Mouse (Mus musculus): Measurements from ENCODE around the gene Slc52a3. TPM values are rescaled to one million over a fixed set of nuclear protein-coding genes. Genes with fewer than 3 reads are reported as not detected.

The Slc52a3 gene
- total and polyA plus RNA-seq, 2 experiments from 2014 or later: 2.2 to 3.5 TPM

DNA sequence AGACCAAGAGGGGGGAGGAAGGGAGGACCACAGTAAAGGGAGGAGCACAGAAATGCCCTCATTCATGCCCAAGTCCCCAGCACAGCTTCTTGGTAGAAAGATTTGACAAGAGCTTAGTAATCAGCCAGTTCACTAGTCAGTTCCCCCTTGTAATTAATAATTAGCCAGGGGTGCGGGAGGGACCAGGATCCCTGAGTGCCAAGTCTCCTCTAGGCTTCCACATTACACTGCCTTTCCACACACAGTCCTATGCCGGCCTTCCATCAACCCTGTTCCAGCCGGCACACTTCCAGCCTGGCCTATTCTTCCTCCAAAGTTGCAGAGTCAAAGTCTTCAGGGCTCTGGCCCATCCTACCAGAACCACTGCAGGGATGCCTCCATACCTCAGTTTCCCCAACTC is 20.2 kb upstream of the Slc52a3 start:
- no peak overlapping the region for H3K4me3 ChIP-seq (ENCODE audit: low read depth, low read length)
- no peak overlapping the region for H3K27ac ChIP-seq (ENCODE audit: low read depth, low read length)
- peaks cover 18% of the 10 kb centered on the region for H3K4me1 ChIP-seq (ENCODE audit: insufficient read depth, low read length)
- ATAC-seq (ENCODE audit: low FRiP score) (no peak), DNase-seq (ENCODE audit: low spot score) (no peak)
- no peak overlapping the region for H3K4me2 ChIP-seq (ENCODE audit: low read depth, low read length, poor library complexity, severe bottlenecking)
- no peak overlapping the region for H3K9ac ChIP-seq (replicated peaks; ENCODE audit: low read length, poor library complexity, severe bottlenecking)
- WGBS: 90% methylated on average over 3 of the region's 3 CpGs
- H3K27me3 ChIP-seq (ENCODE audit: insufficient read depth, low read length): no peaks in the 10 kb centered on the region
- TF ChIP-seq CTCF (IDR thresholded peaks at IDR 0.05): no peak
- H3K36me3 ChIP-seq (ENCODE audit: insufficient read depth, low read length): no peaks in the 10 kb centered on the region
- no peaks in the 10 kb centered on the region for H3K9me3 ChIP-seq (ENCODE audit: low read length)

DNA sequence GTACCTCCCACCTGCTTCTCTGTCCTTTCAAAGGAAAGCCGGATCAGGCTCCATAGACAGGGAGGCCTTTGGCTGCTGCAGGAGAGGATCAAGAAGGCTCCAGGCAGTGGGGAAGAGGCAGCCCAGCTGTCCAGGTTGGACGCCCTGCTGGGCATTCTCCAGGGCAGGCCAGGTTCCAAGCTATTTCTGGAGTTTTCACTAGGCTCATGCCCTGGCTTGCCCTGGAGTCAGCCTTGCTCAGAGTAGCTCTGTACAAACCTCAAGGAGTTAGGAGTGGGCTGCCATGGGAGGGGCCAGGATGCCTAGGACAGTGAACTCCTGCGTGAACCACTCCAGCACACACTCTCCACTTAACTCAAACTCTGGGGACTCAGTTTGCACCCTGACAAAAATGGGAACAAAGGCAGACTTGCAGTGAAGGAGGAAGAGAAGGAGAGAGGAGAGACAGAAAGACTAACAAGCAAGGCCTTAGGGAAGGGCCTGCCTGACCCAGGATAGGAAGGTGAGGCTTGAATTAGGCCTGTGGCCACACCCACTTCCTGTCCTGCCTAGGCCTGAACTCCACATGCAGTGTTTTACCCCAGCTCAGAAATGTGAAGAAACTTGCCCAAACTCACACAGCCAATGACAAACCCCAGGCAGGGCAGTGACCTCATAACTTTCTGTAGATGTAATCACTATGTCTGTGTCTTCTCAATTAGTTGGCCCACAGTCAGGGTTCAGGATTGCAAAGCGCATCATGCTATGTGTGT is 18.4 kb upstream of the Slc52a3 start:
- Histone ChIP-seq H3K4me2 (ENCODE audit: low read depth, low read length, poor library complexity, severe bottlenecking) (no peak overlapping the region), H3K27ac (ENCODE audit: low read depth, low read length) (no peak overlapping the region), H3K27me3 (ENCODE audit: insufficient read depth, low read length) (no peaks in the 10 kb centered on the region), H3K9ac (replicated peaks; ENCODE audit: low read length, poor library complexity, severe bottlenecking) (no peak overlapping the region), H3K36me3 (ENCODE audit: insufficient read depth, low read length) (no peaks in the 10 kb centered on the region), H3K4me1 (ENCODE audit: insufficient read depth, low read length) (peaks cover 15% of the 10 kb centered on the region), H3K9me3 (ENCODE audit: low read length) (no peaks in the 10 kb centered on the region), H3K4me3 (ENCODE audit: low read depth, low read length) (no peak overlapping the region)
- WGBS: 83% methylated on average over 4 of the region's 4 CpGs
- ATAC-seq (ENCODE audit: low FRiP score) (no peak), DNase-seq (ENCODE audit: low spot score) (no peak)
- no peak for TF ChIP-seq CTCF (IDR thresholded peaks at IDR 0.05)

DNA sequence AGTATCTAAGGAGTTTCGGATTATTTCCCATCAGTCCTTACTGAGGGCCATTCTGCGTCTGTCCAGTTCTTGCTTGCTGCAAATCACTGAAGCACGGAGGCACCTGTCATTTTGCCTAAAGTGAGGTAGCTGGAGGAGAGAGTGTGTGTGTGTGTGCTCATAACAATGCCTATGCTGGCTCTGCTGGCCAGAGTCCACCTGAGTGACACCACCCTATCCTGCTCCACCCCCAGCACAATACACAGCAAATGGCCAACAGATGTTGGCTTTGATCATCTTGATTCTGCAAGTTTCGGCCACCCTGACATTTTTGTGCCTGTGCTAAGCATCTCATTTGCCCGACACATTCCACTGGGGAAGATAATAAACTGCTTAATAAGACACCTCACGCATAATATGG is 17.8 kb upstream of the Slc52a3 start:
- 66% methylated on average over 6 of the region's 6 CpGs for WGBS
- ATAC-seq (ENCODE audit: low FRiP score) (no peak), DNase-seq (ENCODE audit: low spot score) (no peak)
- Histone ChIP-seq H3K27me3 (ENCODE audit: insufficient read depth, low read length) (no peaks in the 10 kb centered on the region), H3K4me3 (ENCODE audit: low read depth, low read length) (no peak overlapping the region), H3K36me3 (ENCODE audit: insufficient read depth, low read length) (no peaks in the 10 kb centered on the region), H3K4me2 (ENCODE audit: low read depth, low read length, poor library complexity, severe bottlenecking) (peak overlapping the region; percentile 96; the same call in 1 of the 2 replicates), H3K27ac (ENCODE audit: low read depth, low read length) (no peak overlapping the region), H3K9me3 (ENCODE audit: low read length) (no peaks in the 10 kb centered on the region), H3K9ac (replicated peaks; ENCODE audit: low read length, poor library complexity, severe bottlenecking) (no peak overlapping the region), H3K4me1 (ENCODE audit: insufficient read depth, low read length) (peaks cover 15% of the 10 kb centered on the region)
- no peak for TF ChIP-seq CTCF (IDR thresholded peaks at IDR 0.05)

DNA sequence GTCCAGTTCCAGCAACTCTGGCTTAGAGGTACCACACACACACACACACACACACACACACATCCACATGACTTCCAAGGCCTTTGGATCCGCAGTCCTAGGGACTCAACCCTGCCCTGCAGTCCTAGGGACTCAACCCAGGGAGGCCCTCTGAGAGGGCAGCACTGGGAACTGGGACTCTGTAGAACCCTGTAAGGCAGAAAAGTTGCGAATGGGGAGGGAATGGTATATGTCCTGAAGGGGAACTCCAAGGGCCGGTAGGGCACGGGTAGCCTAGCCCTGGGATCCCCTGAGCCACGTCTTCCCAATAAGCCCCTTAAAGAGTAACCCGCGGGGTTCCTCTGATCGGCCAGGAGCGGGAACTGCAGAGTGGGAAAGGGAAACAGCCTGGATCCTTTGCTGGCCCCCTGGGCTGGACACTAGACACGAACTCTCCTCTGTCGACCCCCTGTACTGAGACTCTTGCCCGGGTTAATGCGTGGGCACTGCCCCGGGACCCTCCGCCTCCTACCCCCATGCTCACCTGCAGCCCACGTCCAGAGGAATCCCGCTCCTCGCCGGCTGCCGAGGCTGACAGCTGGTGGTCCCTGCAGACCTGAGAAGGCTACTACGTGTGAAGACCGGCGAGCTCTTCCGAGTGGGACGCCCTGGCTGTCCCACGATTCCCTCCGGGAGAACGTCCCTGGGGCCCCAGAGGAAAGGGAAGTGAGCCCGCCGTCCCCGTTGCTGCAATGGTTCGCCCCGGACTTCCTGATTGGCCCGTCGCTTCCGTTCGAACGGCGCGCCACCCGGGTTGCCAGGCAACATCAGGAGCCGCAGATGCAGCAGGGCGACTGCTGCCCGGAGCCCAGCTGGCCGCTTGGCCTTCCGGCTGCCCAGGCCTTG is 16.6 kb upstream of the Slc52a3 start, which contains the start of gene Fam110a:
Gene Fam110a (minus strand): TSS at position 750 of the 885 bp plus-strand sequence.
- DNase-seq (ENCODE audit: low spot score): peak; percentile 95
- Histone ChIP-seq H3K4me1 (ENCODE audit: insufficient read depth, low read length) (peaks cover 15% of the 10 kb centered on the region), H3K36me3 (ENCODE audit: insufficient read depth, low read length) (no peaks in the 10 kb centered on the region), H3K27ac (ENCODE audit: low read depth, low read length) (peak within 1 kb of the TSS; percentile 26; the same call in 1 of the 2 replicates), H3K27me3 (ENCODE audit: insufficient read depth, low read length) (no peaks in the 10 kb centered on the region), H3K9ac (replicated peaks; ENCODE audit: low read length, poor library complexity, severe bottlenecking) (peak within 1 kb of the TSS; percentile 66), H3K4me3 (ENCODE audit: low read depth, low read length) (peak within 1 kb of the TSS; percentile 66), H3K4me2 (ENCODE audit: low read depth, low read length, poor library complexity, severe bottlenecking) (peak within 1 kb of the TSS; percentile 96), H3K9me3 (ENCODE audit: low read length) (no peaks in the 10 kb centered on the region)
- no peak for TF ChIP-seq CTCF (IDR thresholded peaks at IDR 0.05)
- WGBS: 0% methylated on average over 46 of the region's 46 CpGs
- peak; percentile 89 for ATAC-seq (ENCODE audit: low FRiP score)

DNA sequence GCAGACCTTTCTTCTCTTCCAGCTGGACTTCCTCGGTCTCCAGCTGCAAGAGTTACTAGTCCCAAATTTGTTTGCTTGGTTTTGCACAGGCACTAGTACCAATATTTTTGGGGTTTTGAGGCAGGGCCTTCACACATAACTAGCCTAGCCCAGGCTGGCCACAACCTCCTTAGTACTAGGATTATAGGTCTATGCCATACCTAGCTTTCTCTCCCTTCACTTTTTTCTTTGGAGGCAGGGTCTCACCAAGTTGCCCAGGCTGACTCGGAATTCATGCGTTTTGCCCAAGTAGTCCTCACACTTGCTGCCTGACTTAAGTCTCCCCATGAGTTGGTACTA is 16.0 kb upstream of the Slc52a3 start:
- Histone ChIP-seq H3K9me3 (ENCODE audit: low read length) (no peaks in the 10 kb centered on the region), H3K9ac (replicated peaks; ENCODE audit: low read length, poor library complexity, severe bottlenecking) (peak overlapping the region; percentile 66), H3K4me3 (ENCODE audit: low read depth, low read length) (peak overlapping the region; percentile 66), H3K27me3 (ENCODE audit: insufficient read depth, low read length) (no peaks in the 10 kb centered on the region), H3K4me2 (ENCODE audit: low read depth, low read length, poor library complexity, severe bottlenecking) (peak overlapping the region; percentile 96), H3K27ac (ENCODE audit: low read depth, low read length) (peak overlapping the region; percentile 26; the same call in 1 of the 2 replicates), H3K36me3 (ENCODE audit: insufficient read depth, low read length) (no peaks in the 10 kb centered on the region), H3K4me1 (ENCODE audit: insufficient read depth, low read length) (peaks cover 15% of the 10 kb centered on the region)
- no peak for TF ChIP-seq CTCF (IDR thresholded peaks at IDR 0.05)
- 36% methylated on average over 3 of the region's 3 CpGs for WGBS
- ATAC-seq (ENCODE audit: low FRiP score) (no peak; the same call in 1 of the 2 replicates), DNase-seq (ENCODE audit: low spot score) (no peak)

DNA sequence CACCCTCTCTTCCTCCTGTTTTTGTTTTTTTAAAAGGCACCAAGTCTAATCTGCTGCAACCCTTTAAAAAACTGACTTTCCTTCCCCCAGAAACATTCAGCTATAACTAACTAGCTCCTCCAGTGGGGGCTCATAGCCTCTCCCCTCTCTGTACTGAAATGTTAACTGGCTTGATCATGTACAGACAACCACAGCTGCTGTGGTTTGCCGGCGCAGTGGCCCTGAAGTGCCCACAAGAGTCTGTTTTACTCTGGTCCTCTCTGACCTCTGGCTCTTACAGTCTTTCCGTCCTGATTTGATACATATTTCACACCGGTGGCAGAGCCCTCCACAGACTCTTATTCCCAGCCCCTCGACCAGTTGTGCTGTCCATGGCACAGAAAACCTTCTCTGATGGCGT is 15.0 kb upstream of the Slc52a3 start:
- no peak for ATAC-seq (ENCODE audit: low FRiP score)
- Histone ChIP-seq H3K36me3 (ENCODE audit: insufficient read depth, low read length) (no peaks in the 10 kb centered on the region), H3K4me2 (ENCODE audit: low read depth, low read length, poor library complexity, severe bottlenecking) (no peak overlapping the region), H3K9ac (replicated peaks; ENCODE audit: low read length, poor library complexity, severe bottlenecking) (no peak overlapping the region), H3K4me1 (ENCODE audit: insufficient read depth, low read length) (peaks cover 15% of the 10 kb centered on the region), H3K4me3 (ENCODE audit: low read depth, low read length) (no peak overlapping the region), H3K27me3 (ENCODE audit: insufficient read depth, low read length) (no peaks in the 10 kb centered on the region), H3K9me3 (ENCODE audit: low read length) (no peaks in the 10 kb centered on the region), H3K27ac (ENCODE audit: low read depth, low read length) (no peak overlapping the region)
- 85% methylated on average over 6 of the region's 6 CpGs for WGBS
- no peak for TF ChIP-seq CTCF (IDR thresholded peaks at IDR 0.05)
- no peak for DNase-seq (ENCODE audit: low spot score)

All from midbrain, postnatal 0 days (tissue).